8 mouse cellular contexts compared by ENCODE assay signal in the genomic region with DNA sequence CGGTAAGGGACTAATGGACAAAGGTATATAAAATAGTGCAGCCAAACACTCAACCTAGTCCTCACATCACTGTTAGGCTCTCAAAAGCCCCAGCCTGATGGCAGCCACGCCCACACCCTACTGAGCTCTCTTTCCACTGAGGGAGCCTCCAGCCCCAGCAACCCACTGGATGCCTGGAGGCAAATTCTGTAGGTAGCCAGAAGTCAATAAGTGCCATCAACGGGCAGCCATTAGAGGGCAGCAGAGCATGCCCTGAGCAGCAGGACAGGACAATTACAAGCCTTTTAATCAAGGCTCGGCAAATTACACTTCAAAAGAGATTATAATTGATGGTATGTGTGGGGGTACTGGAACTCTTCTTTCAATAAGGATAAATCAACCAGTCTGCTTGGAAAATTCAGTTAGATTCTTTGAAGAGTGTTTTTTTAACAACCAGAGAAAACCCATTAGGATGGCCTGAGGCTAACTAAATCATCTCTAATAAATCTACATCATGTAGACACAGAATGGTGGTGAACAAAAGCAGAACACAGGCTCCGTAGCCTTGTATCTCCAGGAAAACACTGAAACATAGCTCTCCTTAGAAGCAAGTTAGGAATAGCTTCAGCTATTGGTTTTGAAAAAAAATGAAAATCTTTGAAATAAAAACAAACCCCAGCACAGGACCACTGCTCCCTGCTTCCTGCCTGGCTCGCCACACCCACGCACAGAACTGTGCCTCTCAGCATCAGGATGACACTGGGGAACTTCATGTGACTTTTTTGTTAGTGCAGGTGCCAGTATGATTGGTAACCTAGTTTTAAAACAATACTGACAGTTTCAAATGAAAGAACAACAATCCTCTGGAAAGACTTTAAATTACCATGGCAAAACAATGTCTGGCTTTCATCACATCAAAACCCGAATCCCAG. TPM values are rescaled to one million over a fixed set of nuclear protein-coding genes. Genes with fewer than 3 reads are reported as not detected.
A peak's percentile ranks its signal among the peaks of the same experiment; 100 is the strongest.
DNase-seq lines count a peak whose midpoint lies in the region; ATAC-seq and TF ChIP-seq lines count a peak whose summit lies in the region.

No protein-coding gene starts in this region.

- intact Hi-C loops in left cerebral cortex, adult 2 months (cut with DNase I), result loop anchor here (1.0 kb wide), 1 partner anchor 92 kb away; no protein-coding TSS in a partner anchor

- no peaks in the 10 kb centered on the region for H3K36me3 ChIP-seq in hindbrain, embryonic 12.5 days
- H3K36me3 ChIP-seq in limb, embryonic 14.5 days (ENCODE audit: control insufficient read depth, insufficient read depth, low read length), result peaks cover 3% of the 10 kb centered on the region; the same call in 1 of the 2 replicates
- H3K36me3 ChIP-seq in neural tube, embryonic 11.5 days (ENCODE audit: control insufficient read depth, insufficient read depth, low read length), result no peaks in the 10 kb centered on the region

- ATAC-seq in hindbrain, embryonic 12.5 days (ENCODE audit: low FRiP score), result peak; percentile 55
- no peak for ATAC-seq in limb, embryonic 14.5 days (ENCODE audit: low FRiP score, low read depth)
- ATAC-seq in neural tube, embryonic 11.5 days (ENCODE audit: insufficient read depth, low FRiP score, low TSS enrichment), result peak; percentile 75

- H3K4me1 ChIP-seq in hindbrain, embryonic 12.5 days, result peaks cover 15% of the 10 kb centered on the region
- H3K4me1 ChIP-seq in limb, embryonic 14.5 days (ENCODE audit: control insufficient read depth, insufficient read depth, low read length), result peaks cover 17% of the 10 kb centered on the region
- no peaks in the 10 kb centered on the region for H3K4me1 ChIP-seq in neural tube, embryonic 11.5 days (ENCODE audit: control insufficient read depth, insufficient read depth, low read length)

- no peak overlapping the region for H3K4me2 ChIP-seq in hindbrain, embryonic 12.5 days (replicated peaks)
- H3K4me2 ChIP-seq in limb, embryonic 14.5 days (replicated peaks; ENCODE audit: low read depth, low read length, severe bottlenecking), result no peak overlapping the region
- H3K4me2 ChIP-seq in neural tube, embryonic 11.5 days (ENCODE audit: low read depth), result no peak overlapping the region

- WGBS in hindbrain, embryonic 12.5 days, result 37% methylated on average over 8 of the region's 8 CpGs
- WGBS in limb, embryonic 14.5 days, result 27% methylated on average over 8 of the region's 8 CpGs
- 28% methylated on average over 8 of the region's 8 CpGs for WGBS in neural tube, embryonic 11.5 days

- H3K27ac ChIP-seq in left cerebral cortex, adult 2 months, result no peak overlapping the region
- peak overlapping the region; percentile 60 for H3K27ac ChIP-seq in hindbrain, embryonic 12.5 days
- H3K27ac ChIP-seq in limb, embryonic 14.5 days (replicated peaks; ENCODE audit: low read depth, low read length), result no peak overlapping the region
- no peak overlapping the region for H3K27ac ChIP-seq in neural tube, embryonic 11.5 days (ENCODE audit: low read depth, low read length)

- peak; percentile 75 for TF ChIP-seq CTCF in left cerebral cortex, adult 2 months (IDR thresholded peaks at IDR 0.05)

- no peak for TF ChIP-seq POLR2A in limb, embryonic 14.5 days (IDR thresholded peaks at IDR 0.05; ENCODE audit: borderline replicate concordance, extremely low read depth, insufficient read depth, insufficient read length)

- no peak overlapping the region; the same call in 1 of the 2 replicates for H3K9ac ChIP-seq in hindbrain, embryonic 12.5 days
- no peak overlapping the region for H3K9ac ChIP-seq in limb, embryonic 14.5 days (ENCODE audit: low read depth, low read length, severe bottlenecking)
- no peak overlapping the region for H3K9ac ChIP-seq in neural tube, embryonic 11.5 days (ENCODE audit: low read length)

- no peaks in the 10 kb centered on the region for H3K9me3 ChIP-seq in hindbrain, embryonic 12.5 days (replicated peaks)
- H3K9me3 ChIP-seq in limb, embryonic 14.5 days (ENCODE audit: control insufficient read depth, low read length), result no peaks in the 10 kb centered on the region
- H3K9me3 ChIP-seq in neural tube, embryonic 11.5 days (ENCODE audit: control insufficient read depth, low read length), result no peaks in the 10 kb centered on the region

- H3K4me3 ChIP-seq in left cerebral cortex, adult 2 months, result no peak overlapping the region
- no peak overlapping the region for H3K4me3 ChIP-seq in hindbrain, embryonic 12.5 days
- no peak overlapping the region for H3K4me3 ChIP-seq in limb, embryonic 14.5 days (replicated peaks; ENCODE audit: low read length)
- H3K4me3 ChIP-seq in neural tube, embryonic 11.5 days (ENCODE audit: low read depth, low read length), result no peak overlapping the region

- DNase-seq in left cerebral cortex, adult 2 months (ENCODE audit: extremely low spot score in 1 of 2, low spot score in 2 of 2), result peak; percentile 43 to 49
- no peak for DNase-seq in left cerebral cortex, adult 9 months (ENCODE audit: low spot score in 2 of 2)
- DNase-seq in adrenal gland, postnatal 14 days, result peak; percentile 64
- DNase-seq in embryo, embryonic 9.5 days (ENCODE audit: extremely low spot score), result peak; percentile 64
- peak; percentile 56 for DNase-seq in limb, embryonic 14.5 days (ENCODE audit: low spot score)
- DNase-seq in neural tube, embryonic 11.5 days (ENCODE audit: low spot score), result peak; percentile 75
- no peak for DNase-seq in spleen, postnatal 14 days (ENCODE audit: low spot score in 2 of 2)

- no peaks in the 10 kb centered on the region for H3K27me3 ChIP-seq in hindbrain, embryonic 12.5 days
- H3K27me3 ChIP-seq in limb, embryonic 14.5 days (ENCODE audit: control insufficient read depth, insufficient read depth, low read length), result no peaks in the 10 kb centered on the region
- no peaks in the 10 kb centered on the region; the same call in 1 of the 2 replicates for H3K27me3 ChIP-seq in neural tube, embryonic 11.5 days (ENCODE audit: control insufficient read depth, insufficient read depth, low read length)

RNA-seq across cellular contexts. Expression of gene Sestd1, which starts 30.4 kb away (rescaled TPM):
- 10 to 100 TPM; 55.2 to 61.6 TPM for total RNA-seq in left cerebral cortex, adult 2 months (2021)
- 15.5 and 17.8 TPM in 2 replicates for total RNA-seq in adrenal gland, postnatal 14 days (2021)
- 33.8 and 34.4 TPM in 2 replicates for polyA plus RNA-seq in hindbrain, embryonic 12.5 days (2016; fragmentation: Nextera tagmentation; extraction: Ambion mirVana)
- 25.1 and 25.4 TPM in 2 replicates for polyA plus RNA-seq in limb, embryonic 14.5 days (2012; rRNA removed)
- polyA plus RNA-seq in limb, embryonic 14.5 days (2014; fragmentation: Nextera tagmentation; extraction: Ambion mirVana), result 23.8 and 26.5 TPM in 2 replicates
- polyA plus RNA-seq in neural tube, embryonic 11.5 days (2014; fragmentation: Nextera tagmentation; extraction: Ambion mirVana), result 31.3 and 32.6 TPM in 2 replicates

Comparison
In these comparisons a context has a peak if more than half of its experiments do, and no peak if none do; other contexts are left out.
1. DNase-seq: peak in left cerebral cortex, adult 2 months (2 of 2), adrenal gland, postnatal 14 days (single experiment), embryo, embryonic 9.5 days (single experiment), limb, embryonic 14.5 days (single experiment) and neural tube, embryonic 11.5 days (single experiment); none in left cerebral cortex, adult 9 months (0 of 2) and spleen, postnatal 14 days (0 of 2).